Mouse (Mus musculus) neutrophil, adult 59 days (primary cell): ENCODE results near the gene Platr25. TPM values are rescaled to one million over a fixed set of nuclear protein-coding genes. Genes with fewer than 3 reads are reported as not detected.

Experiments
- total RNA-seq, 2 experiments: library from RNA; stranded (reverse); gene quantifications; 1 replicate in 1 of 2; 2 replicates in 1 of 2; pipeline ENCODE4 v1.2.4; 2023

The Platr25 gene
- 1 to 10 TPM; 6.3 to 8.4 TPM for total RNA-seq

DNA sequence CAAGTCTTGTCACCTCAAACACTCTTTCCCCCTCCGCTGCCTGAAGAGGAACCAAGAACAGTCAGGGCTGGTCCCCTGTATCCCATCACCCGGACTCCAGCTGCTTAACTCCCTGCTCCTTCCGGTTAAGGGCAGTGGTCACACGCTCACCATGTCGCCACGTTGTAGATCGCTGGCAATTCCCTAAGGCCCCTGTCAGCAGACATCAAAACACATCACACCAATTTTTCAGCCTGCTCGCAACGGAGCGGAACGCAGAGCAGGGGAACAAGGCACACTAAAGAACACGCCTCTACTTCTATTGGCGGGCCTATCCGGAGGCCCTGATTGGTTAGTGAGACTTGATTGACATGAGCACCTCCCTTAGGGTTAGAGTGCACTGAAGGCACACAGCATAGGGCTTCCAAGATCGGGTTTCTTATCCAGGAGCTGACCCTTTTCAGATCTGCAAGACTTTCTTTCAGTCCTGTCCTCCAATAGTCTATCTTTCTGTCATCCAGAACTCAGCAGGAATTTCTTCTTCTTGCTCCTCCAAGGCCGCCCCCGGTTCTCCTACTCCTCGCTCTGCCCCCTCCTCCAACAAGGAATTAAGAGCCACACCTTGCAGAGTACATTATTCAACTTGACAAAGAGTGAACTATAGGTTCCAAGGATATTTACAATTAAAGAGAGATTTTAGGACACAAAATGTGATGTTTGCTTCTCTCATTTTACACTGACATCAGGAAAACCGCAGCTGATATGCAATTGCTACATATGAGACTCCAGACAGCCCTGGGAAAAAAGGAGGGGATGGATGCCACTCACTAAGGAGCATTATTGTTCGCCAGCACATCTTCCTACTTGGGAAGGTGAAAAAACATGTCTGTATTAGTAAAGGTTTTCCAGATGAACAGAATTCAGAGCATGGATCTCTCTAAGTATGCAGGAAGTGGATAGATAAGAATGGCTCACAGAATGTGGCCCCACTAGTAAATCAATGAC lies at the start of gene Platr25:
TSS of gene Platr25 (minus strand) at position 278 of the 984 bp plus-strand sequence.

DNA sequence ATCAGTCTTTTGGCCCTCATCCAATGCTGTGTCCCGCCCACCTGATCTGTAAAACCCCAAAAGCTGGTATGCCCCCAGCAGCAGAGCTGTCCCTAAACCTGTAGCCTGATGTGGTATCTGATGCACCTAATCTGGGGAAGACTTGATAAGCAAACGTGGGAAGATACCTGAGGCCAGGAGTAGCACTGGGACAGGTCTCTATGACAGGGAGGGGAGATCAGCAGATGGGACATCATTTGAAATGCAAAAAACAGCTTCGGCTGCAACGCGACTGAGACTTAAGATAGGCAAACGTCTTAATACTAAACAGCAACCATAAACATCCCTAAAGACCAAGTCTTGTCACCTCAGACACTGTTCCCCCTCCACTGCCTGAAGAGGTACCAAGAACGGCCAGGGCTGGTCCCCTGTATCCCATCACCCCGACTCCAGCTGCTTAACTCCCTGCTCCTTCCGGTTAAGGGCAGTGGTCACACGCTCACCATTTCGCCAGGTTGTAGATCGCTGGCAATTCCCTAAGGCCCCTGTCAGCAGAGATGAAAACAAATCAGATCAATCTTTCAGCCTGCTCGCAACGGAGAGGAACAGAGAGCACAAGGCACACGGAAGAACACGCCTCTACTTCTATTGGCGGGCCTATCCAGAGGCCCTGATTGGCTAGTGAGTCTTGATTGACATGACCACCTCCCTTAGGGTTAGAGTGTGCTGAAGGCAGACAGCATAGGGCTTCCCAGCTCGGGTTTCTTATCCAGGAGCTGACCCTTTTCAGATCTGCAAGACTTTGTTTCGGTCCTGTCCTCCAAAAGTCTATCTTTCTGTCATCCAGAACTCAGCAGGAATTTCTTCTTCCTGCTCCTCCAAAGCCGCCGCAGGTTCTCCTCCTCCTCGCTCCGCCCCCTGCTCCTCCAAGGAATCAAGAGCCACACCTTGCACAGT lies 25.0 kb upstream of the Platr25 start, which contains the start of gene Gm5141:
TSS of gene Gm5141 (minus strand) at position 610 of the 936 bp plus-strand sequence.

DNA sequence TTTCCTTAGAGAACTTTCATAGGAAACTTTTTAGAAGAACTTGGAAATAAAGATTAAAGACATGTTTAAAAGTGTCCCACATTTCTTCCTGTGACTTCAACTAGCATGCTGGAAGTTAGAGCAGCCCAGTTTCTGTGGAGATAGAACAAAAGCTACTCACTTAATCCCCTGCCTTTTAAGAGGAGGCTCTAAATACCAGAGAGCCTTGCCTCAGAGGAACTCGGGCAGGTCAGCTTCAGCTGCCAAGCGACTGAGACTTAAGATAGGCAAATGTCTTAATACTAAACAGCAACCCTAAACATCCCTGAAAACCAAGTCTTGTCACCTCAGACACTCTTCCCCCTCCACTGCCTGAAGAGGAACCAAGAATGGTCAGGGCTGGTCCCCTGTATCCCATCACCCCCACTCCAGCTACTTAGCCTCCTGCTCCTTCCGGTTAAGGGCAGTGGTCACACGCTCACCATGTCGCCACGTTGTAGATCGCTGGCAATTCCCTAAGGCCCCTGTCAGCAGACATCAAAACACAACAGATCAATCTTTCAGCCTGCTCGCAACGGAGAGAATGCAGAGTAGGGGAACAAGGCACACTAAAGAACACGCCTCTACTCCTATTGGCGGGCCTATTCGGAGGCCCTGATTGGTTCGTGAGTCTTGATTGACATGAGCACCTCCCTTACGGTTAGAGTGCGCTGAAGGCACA lies 136.8 kb downstream of the Platr25 start, which contains the start of gene 6720489N17Rik:
TSS of gene 6720489N17Rik (minus strand) at position 606 of the 700 bp plus-strand sequence.

Other genes with a start within 250 kb of the Platr25 start
- gene Zfp935, start 202.2 kb downstream of the Platr25 start, total RNA-seq = 1 to 10 TPM; 2.5 to 4.1 TPM
- 1 to 10 TPM; 4.5 to 5.1 TPM for gene Zfp934, start 189.5 kb downstream of the Platr25 start, total RNA-seq
- 1 to 10 TPM; 1.4 to 1.5 TPM for gene 6720489N17Rik, start 136.5 kb downstream of the Platr25 start, total RNA-seq
- gene Gm5141, start 25.1 kb upstream of the Platr25 start, total RNA-seq = 1 to 10 TPM; 1.4 to 2.1 TPM
- not detected for gene Fbp2, start 97.7 kb upstream of the Platr25 start, total RNA-seq
- 1 to 10 TPM; 2.3 to 3.0 TPM for gene Fbp1, start 127.6 kb upstream of the Platr25 start, total RNA-seq
- 10 to 100 TPM; 17.9 to 29.4 TPM for gene 2010111I01Rik, start 204.2 kb upstream of the Platr25 start, total RNA-seq